Mouse (Mus musculus) limb, embryonic 15.5 days (tissue): Measurements from ENCODE around the gene Tceal9. TPM values are rescaled to one million over a fixed set of nuclear protein-coding genes. Genes with fewer than 3 reads are reported as not detected.

Experiments
- ATAC-seq: fragments of 200-750 bp; cut with Nextera tagmentation; 2 replicates; pipeline ENCODE4 v1.8.0; 2017; ENCODE audit warnings: low read depth, moderate TSS enrichment; ENCODE audit not compliant: insufficient number of reproducible peaks, low FRiP score, low TSS enrichment
- H3K27ac ChIP-seq: fragments of 300-500 bp; sonication (generic); 2 replicates; pipeline ENCODE4 v1.5.1; 2015; ENCODE audit warnings: moderate library complexity, mild to moderate bottlenecking, inconsistent platforms
- H3K27me3 ChIP-seq: fragments of 300-500 bp; sonication (generic); 2 replicates; pipeline ENCODE4 v1.6.1; 2015; ENCODE audit warnings: inconsistent platforms
- H3K36me3 ChIP-seq: fragments of 300-500 bp; sonication (generic); 2 replicates; pipeline ENCODE4 v1.6.1; 2015; ENCODE audit warnings: inconsistent platforms
- H3K4me1 ChIP-seq: fragments of 300-500 bp; sonication (generic); 2 replicates; pipeline ENCODE4 v1.6.1; 2015; ENCODE audit warnings: inconsistent platforms
- H3K4me2 ChIP-seq: fragments of 300-500 bp; sonication (generic); 2 replicates; pipeline ENCODE4 v1.6.1; 2015; ENCODE audit warnings: mild to moderate bottlenecking, inconsistent platforms
- H3K4me3 ChIP-seq: fragments of 300-500 bp; sonication (generic); 2 replicates; pipeline ENCODE4 v1.5.1; 2015; ENCODE audit warnings: mild to moderate bottlenecking, inconsistent platforms
- H3K9ac ChIP-seq: fragments of 300-500 bp; sonication (generic); 2 replicates; pipeline ENCODE4 v1.6.1; 2015; ENCODE audit warnings: inconsistent platforms
- H3K9me3 ChIP-seq: fragments of 300-500 bp; sonication (generic); 2 replicates; pipeline ENCODE4 v1.6.1; 2016; ENCODE audit warnings: inconsistent platforms
- WGBS: fragments of 180-500 bp; shearing (Covaris S2); methylation state at CpG from one replicate; pipeline ENCODE4 v1.1.7; 2015; 5-methylcytosine and 5-hydroxymethylcytosine counted together
- polyA plus RNA-seq: library from polyadenylated mRNA; unstranded; fragments of >200 nt; fragmentation: Nextera tagmentation; extraction: Ambion mirVana; gene quantifications from 2 replicates; pipeline ENCODE4 v1.2.1, GENCODE M21; 2015

Gene Tceal9
- polyA plus RNA-seq, 1 experiment from 2014 or later, result 573 TPM

DNA sequence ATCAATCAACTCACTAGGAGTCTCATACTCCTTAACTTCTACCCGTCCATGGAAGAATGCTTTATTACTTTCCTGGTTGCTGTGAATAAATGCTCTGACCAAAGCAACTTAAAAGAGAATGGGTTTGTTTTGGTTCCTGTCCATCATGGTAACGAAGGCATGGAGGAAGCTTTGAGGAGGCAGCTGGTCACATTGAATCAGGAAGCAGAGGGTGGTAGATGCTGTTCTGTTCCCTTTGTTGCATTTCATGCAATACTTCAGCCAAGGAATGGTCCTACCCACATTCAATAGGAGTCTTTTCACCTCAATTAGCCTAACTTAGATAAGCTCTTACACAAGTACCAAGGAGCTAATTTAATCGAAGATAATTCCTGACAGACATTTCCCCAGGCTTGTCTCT lies 30.5 kb downstream of the Tceal9 start:
- Histone ChIP-seq H3K9me3 (no peaks in the 10 kb centered on the region), H3K9ac (no peak overlapping the region), H3K4me2 (no peak overlapping the region), H3K27ac (no peak overlapping the region), H3K4me3 (no peak overlapping the region), H3K27me3 (peaks cover 5% of the 10 kb centered on the region; the same call in 1 of the 2 replicates), H3K4me1 (no peaks in the 10 kb centered on the region), H3K36me3 (no peaks in the 10 kb centered on the region)
- WGBS, result 58% methylated on average over 3 of the region's 3 CpGs
- no peak for ATAC-seq

DNA sequence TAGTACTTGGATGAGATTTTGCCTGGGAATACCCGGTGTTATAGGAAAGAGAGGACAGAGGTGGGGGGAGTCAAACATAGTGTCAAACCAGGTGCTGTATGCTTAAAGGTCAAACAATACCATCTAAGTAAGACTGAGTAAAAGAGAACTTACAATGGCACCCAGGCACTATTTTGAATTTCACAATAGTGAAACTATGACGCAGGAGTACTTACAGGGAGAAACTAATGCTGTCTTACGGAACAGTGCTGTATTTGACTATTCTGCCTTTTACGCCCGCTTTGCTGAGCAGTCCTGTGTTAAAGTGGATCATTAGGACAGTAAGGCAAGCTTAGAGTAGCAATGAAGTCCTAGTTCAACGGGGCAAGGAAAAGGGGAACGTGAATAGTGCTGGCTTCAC lies 32.7 kb downstream of the Tceal9 start:
- 79% methylated on average over 7 of the region's 7 CpGs for WGBS
- Histone ChIP-seq H3K4me1 (no peaks in the 10 kb centered on the region), H3K9ac (no peak overlapping the region), H3K27me3 (peaks cover 5% of the 10 kb centered on the region; the same call in 1 of the 2 replicates), H3K9me3 (no peaks in the 10 kb centered on the region), H3K4me3 (no peak overlapping the region), H3K27ac (no peak overlapping the region), H3K4me2 (no peak overlapping the region), H3K36me3 (no peaks in the 10 kb centered on the region)
- ATAC-seq, result no peak

DNA sequence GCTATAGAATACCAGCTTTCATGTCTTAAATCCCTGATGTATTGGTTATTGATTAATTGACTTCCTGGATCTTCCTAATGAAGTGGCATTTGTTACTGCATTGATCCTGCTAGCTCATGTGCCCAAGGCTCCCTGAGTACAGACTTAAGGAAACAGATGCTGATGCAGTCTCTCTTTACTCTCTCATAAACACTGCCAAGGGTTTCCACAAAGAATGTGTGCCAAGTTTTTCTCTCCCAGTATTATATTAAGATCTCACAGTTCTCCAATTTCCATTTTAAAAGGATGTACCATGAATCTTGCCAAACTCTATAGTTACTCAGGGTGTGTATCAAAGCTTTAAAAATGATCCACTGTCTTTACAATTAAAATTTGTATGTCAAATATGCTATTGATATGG lies 33.5 kb downstream of the Tceal9 start:
- no peak overlapping the region for H3K27ac ChIP-seq
- no peaks in the 10 kb centered on the region for H3K36me3 ChIP-seq
- H3K9me3 ChIP-seq, result no peaks in the 10 kb centered on the region
- H3K4me2 ChIP-seq, result no peak overlapping the region
- ATAC-seq, result no peak
- H3K4me3 ChIP-seq, result no peak overlapping the region
- H3K9ac ChIP-seq, result no peak overlapping the region
- H3K27me3 ChIP-seq, result peaks cover 5% of the 10 kb centered on the region; the same call in 1 of the 2 replicates
- no peaks in the 10 kb centered on the region for H3K4me1 ChIP-seq

DNA sequence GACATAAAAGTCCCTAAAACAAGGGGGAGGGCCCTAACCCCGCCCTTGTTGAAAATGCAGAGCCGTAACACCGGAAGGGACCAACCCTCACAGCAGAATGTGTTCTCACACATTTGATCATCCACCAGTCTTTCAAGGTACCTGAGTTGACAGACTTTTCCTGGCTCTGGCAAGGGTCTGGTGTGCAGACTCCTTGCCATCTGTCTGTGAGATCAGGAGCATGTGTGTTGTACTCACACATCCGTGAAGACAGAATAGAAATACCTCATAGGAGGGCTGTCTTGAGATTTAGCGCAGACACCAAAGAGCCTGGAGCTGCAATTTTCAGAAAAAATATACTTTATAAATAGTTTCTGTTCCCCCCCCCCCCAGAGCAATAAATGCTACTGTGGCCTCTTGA lies 34.5 kb downstream of the Tceal9 start:
- H3K4me2 ChIP-seq, result no peak overlapping the region
- H3K4me3 ChIP-seq, result no peak overlapping the region
- H3K9me3 ChIP-seq, result no peaks in the 10 kb centered on the region
- no peak overlapping the region for H3K27ac ChIP-seq
- H3K27me3 ChIP-seq, result peaks cover 5% of the 10 kb centered on the region; the same call in 1 of the 2 replicates
- H3K36me3 ChIP-seq, result no peaks in the 10 kb centered on the region
- no peak overlapping the region for H3K9ac ChIP-seq
- WGBS, result 68% methylated on average over 5 of the region's 5 CpGs
- no peak for ATAC-seq
- no peaks in the 10 kb centered on the region for H3K4me1 ChIP-seq

DNA sequence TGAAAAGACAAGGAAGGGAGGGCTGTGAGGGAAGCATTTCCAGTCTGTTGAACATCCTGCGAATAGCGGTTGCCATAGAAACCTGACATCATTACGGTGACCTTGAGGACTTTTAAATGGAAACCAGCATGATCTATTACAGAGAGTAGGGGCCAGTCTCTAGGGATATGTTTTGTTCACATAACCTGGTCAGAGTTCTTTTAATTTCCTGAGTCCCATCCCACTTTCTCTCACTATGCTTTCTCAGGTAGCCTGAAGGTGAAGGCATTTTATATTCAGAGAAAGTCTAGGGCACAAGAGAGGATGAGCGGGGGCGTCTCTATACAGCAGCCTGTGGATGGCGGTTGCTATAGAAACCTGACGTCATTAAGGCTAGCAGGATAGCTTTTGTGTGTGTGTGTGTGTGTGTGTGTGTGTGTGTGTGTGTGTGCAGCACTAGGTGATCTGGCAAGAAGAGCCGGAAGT lies 46.0 kb downstream of the Tceal9 start:
- no peaks in the 10 kb centered on the region for H3K27me3 ChIP-seq
- no peak overlapping the region for H3K9ac ChIP-seq
- no peaks in the 10 kb centered on the region for H3K36me3 ChIP-seq
- H3K4me1 ChIP-seq, result no peaks in the 10 kb centered on the region
- no peak overlapping the region for H3K4me3 ChIP-seq
- ATAC-seq, result no peak
- WGBS, result 35% methylated on average over 8 of the region's 8 CpGs
- no peak overlapping the region for H3K4me2 ChIP-seq
- H3K9me3 ChIP-seq, result no peaks in the 10 kb centered on the region
- no peak overlapping the region for H3K27ac ChIP-seq

Other genes starting within 250 kb of the Tceal9 start
- 25.9 and 27.6 TPM in 2 replicates for gene Arxes1, start 211.7 kb upstream of the Tceal9 start, polyA plus RNA-seq
- 51.8 and 52.5 TPM in 2 replicates for gene Bex2, start 176.8 kb upstream of the Tceal9 start, polyA plus RNA-seq
- not detected in 2 replicates for gene Nxf3, start 159.8 kb upstream of the Tceal9 start, polyA plus RNA-seq
- 24.5 and 32.2 TPM in 2 replicates for gene Bex4, start 106.1 kb upstream of the Tceal9 start, polyA plus RNA-seq
- gene Tceal8, start 72.7 kb upstream of the Tceal9 start, polyA plus RNA-seq, result 206 and 225 TPM in 2 replicates
- 10.2 and 13.7 TPM in 2 replicates for gene Tceal5, start 41.2 kb upstream of the Tceal9 start, polyA plus RNA-seq
- gene Tceal7, start 30.3 kb upstream of the Tceal9 start, polyA plus RNA-seq, result 99.1 and 272 TPM in 2 replicates
- 79.3 and 121 TPM in 2 replicates for gene Bex1, start 29.6 kb upstream of the Tceal9 start, polyA plus RNA-seq
- gene Bex3, start 25.2 kb downstream of the Tceal9 start, polyA plus RNA-seq, result 355 and 365 TPM in 2 replicates